Mouse (Mus musculus) hindbrain, embryonic 14.5 days (tissue): ENCODE results near the gene Actr2. TPM values are rescaled to one million over a fixed set of nuclear protein-coding genes. Genes with fewer than 3 reads are reported as not detected.
"Not testable (repeated sequence)": the region's sequence is repeated elsewhere in the genome, so short reads cannot be mapped to it uniquely, and the experiment has no call there.

Experiments
- ATAC-seq: fragments of 200-750 bp; cut with Nextera tagmentation; 2 replicates; pipeline ENCODE4 v1.8.0; 2017; ENCODE audit warnings: moderate number of reproducible peaks, mild to moderate bottlenecking, moderate TSS enrichment, moderate library complexity; ENCODE audit not compliant: low FRiP score
- DNase-seq: peaks from one replicate; pipeline ENCODE4 v3.0.0-alpha.2; 2015; ENCODE audit warnings: low spot score
- H3K27ac ChIP-seq: fragments of 300-500 bp; sonication (generic); 2 replicates; pipeline ENCODE4 v1.5.1; 2014; ENCODE audit warnings: mild to moderate bottlenecking, moderate library complexity
- H3K27me3 ChIP-seq: fragments of 300-500 bp; sonication (generic); 2 replicates; pipeline ENCODE4 v1.6.1; 2014; ENCODE audit warnings: mild to moderate bottlenecking, low read length, mixed read lengths; ENCODE audit not compliant: control insufficient read depth, insufficient read depth
- H3K36me3 ChIP-seq: fragments of 300-500 bp; sonication (generic); replicated peaks from 2 replicates; pipeline ENCODE4 v1.6.1; 2014; ENCODE audit not compliant: control insufficient read depth, insufficient read depth
- H3K4me1 ChIP-seq: fragments of 300-500 bp; sonication (generic); replicated peaks from 2 replicates; pipeline ENCODE4 v1.6.1; 2014; ENCODE audit warnings: antibody characterized with exemption, low read length, mixed read lengths; ENCODE audit not compliant: control insufficient read depth, insufficient read depth
- H3K4me2 ChIP-seq: fragments of 300-500 bp; sonication (generic); replicated peaks from 2 replicates; pipeline ENCODE4 v1.6.1; 2014; ENCODE audit warnings: mild to moderate bottlenecking, moderate library complexity
- H3K4me3 ChIP-seq: fragments of 300-500 bp; sonication (generic); replicated peaks from 2 replicates; pipeline ENCODE4 v1.5.1; 2014; ENCODE audit warnings: mild to moderate bottlenecking, low read length
- H3K9ac ChIP-seq: fragments of 300-500 bp; sonication (generic); 2 replicates; pipeline ENCODE4 v1.6.1; 2014
- H3K9me3 ChIP-seq: fragments of 300-500 bp; sonication (generic); 2 replicates; pipeline ENCODE4 v1.6.1; 2016; ENCODE audit warnings: low read length; ENCODE audit not compliant: control insufficient read depth
- WGBS: fragments of 180-500 bp; shearing (Covaris S2); extraction: QIAGEN DNeasy Blood & Tissue Kit; methylation state at CpG from one replicate; pipeline ENCODE4 v1.1.7; 2014; 5-methylcytosine and 5-hydroxymethylcytosine counted together
- polyA plus RNA-seq: library from polyadenylated mRNA; unstranded; fragments of >200 nt; fragmentation: Nextera tagmentation; extraction: Ambion mirVana; gene quantifications from 2 replicates; pipeline ENCODE4 v1.2.1, GENCODE M21; 2014

The Actr2 gene
- polyA plus RNA-seq, 1 experiment from 2014 or later: 99.6 TPM

DNA sequence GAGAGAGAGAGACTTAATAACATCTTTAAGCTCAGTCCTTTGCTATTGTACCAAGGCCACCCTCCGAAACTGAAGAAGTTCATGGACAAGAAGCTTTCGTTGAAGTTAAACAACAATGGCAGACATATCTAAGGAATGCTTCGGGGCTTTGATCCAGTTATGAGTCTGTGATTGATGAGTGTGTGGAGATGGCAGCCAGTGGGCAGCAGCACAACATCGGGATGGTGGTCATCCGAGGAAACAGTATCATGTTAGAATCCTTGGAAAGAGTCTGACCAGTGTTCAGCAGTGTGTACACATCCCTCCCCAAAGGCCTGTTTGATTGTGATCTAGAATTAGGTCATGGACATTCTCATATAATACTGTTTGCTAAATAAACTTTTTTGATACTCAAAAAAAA, 29.8 kb upstream of the Actr2 start:
- Histone ChIP-seq H3K9me3 (no peaks in the 10 kb centered on the region), H3K4me1 (no peaks in the 10 kb centered on the region), H3K4me2 (no peak overlapping the region), H3K9ac (no peak overlapping the region), H3K36me3 (no peaks in the 10 kb centered on the region), H3K27me3 (no peaks in the 10 kb centered on the region), H3K27ac (no peak overlapping the region), H3K4me3 (no peak overlapping the region)
- ATAC-seq: no peak
- DNase-seq: no peak
- 94% methylated on average over 5 of the region's 5 CpGs for WGBS

DNA sequence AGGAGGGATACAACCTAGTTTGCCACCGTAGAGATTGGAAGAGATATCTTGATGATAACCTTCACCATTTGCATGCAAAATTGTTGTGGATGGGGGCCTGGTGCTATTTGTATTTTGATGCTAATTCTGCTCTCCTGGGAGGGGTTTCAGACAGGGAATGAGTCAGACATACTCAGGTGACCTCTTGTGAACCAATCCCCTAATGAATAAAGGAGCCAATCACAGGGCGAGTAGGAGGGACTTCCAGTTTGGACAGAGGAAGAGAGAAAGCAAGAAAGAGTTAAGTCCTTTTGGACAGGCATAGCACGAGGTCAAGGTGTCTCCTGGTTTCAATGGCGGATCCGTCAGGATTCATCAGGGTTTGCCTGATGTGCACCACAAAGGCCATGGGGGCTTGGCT, 27.6 kb upstream of the Actr2 start:
- Histone ChIP-seq H3K27me3 (no peaks in the 10 kb centered on the region), H3K36me3 (no peaks in the 10 kb centered on the region), H3K4me2 (no peak overlapping the region), H3K4me1 (no peaks in the 10 kb centered on the region), H3K9ac (no peak overlapping the region), H3K27ac (no peak overlapping the region), H3K4me3 (no peak overlapping the region), H3K9me3 (no peaks in the 10 kb centered on the region)
- WGBS: 83% methylated on average over 5 of the region's 5 CpGs
- DNase-seq: no peak
- ATAC-seq: no peak

DNA sequence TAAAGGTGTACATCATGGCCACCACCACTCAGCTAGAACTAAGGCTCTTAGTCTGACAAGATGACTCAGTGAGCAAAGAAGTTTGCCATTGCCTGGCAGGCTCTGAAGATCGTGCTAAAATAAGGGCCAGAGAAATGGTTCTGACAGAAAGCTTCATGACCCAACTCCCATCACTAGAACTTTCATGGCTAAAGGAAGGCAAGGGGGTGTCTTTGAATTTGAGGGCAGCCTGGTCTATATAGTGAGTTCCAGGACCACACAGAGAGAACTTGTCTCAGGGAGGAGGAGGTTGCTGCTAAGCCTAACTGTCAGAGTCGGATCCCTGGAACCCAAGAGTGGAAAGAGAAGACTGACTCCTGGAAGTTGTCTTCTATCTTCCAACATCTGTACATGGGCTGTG, 27.0 kb upstream of the Actr2 start:
- Histone ChIP-seq H3K9ac (no peak overlapping the region), H3K4me2 (no peak overlapping the region), H3K27me3 (no peaks in the 10 kb centered on the region), H3K4me1 (no peaks in the 10 kb centered on the region), H3K4me3 (no peak overlapping the region), H3K9me3 (no peaks in the 10 kb centered on the region), H3K27ac (no peak overlapping the region), H3K36me3 (no peaks in the 10 kb centered on the region)
- ATAC-seq: no peak
- no peak for DNase-seq
- 99% methylated on average over 2 of the region's 2 CpGs for WGBS

DNA sequence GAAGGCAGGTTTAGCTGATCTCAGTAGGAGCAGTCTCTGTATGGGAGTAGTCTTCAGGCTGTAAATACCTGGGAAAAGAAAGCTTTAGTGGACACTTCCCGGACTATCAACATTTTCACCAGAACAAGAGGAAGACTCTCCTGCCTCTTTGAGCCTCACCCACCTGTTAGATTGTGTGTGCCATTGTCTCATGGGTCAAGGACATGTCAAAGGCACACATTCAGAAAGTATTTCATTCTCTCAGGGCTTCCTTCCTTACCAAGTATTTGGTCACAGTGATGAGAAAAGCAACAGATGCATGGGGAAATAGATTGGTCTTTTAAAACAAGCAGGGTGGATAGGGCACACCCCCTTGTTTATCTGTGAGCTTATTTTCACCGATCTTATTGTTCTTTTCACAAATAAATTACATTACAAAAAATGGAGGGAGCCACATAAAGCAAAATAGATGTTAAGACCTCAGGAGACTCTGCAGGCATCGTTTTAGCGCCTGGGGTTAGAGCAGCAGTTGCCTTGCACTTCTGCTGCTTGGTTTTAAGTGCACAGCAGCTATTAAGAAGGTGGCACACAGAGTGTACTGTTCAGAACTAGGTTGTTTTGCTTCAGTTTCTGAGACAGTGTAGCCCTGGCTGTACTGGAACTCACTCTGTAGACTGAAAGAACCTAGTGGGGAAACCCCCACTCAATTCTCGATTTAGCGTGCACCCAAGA, 25.9 kb upstream of the Actr2 start:
- ATAC-seq (no peak), DNase-seq (no peak)
- Histone ChIP-seq H3K27me3 (no peaks in the 10 kb centered on the region), H3K27ac (no peak overlapping the region), H3K4me3 (no peak overlapping the region), H3K36me3 (no peaks in the 10 kb centered on the region), H3K9ac (no peak overlapping the region), H3K4me2 (no peak overlapping the region), H3K9me3 (no peaks in the 10 kb centered on the region), H3K4me1 (no peaks in the 10 kb centered on the region)
- WGBS: 95% methylated on average over 6 of the region's 6 CpGs

DNA sequence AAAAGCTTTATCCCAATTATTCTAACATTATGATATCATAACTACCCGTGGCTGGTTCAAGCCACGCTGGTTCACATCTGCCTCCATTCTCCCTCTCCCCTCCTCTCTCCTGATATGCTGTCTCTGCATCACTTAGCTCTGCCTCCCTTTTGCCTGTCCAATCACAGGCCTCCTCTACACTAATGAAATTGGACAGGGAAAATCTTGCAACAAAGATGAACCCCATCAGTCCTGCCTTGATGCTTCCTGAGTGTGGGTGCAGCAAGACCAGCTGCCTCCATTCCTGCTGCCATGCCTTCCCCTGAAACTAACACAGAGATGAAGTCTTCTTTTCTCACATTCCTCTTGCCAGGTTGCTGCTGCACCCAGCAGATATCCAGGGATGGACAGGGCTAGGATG, 25.2 kb upstream of the Actr2 start:
- Histone ChIP-seq H3K9me3 (no peaks in the 10 kb centered on the region), H3K27me3 (no peaks in the 10 kb centered on the region), H3K4me3 (no peak overlapping the region), H3K4me2 (no peak overlapping the region), H3K4me1 (no peaks in the 10 kb centered on the region), H3K9ac (no peak overlapping the region), H3K27ac (no peak overlapping the region), H3K36me3 (no peaks in the 10 kb centered on the region)
- WGBS: 82% methylated on average over 2 of the region's 2 CpGs
- DNase-seq (no peak), ATAC-seq (no peak)

DNA sequence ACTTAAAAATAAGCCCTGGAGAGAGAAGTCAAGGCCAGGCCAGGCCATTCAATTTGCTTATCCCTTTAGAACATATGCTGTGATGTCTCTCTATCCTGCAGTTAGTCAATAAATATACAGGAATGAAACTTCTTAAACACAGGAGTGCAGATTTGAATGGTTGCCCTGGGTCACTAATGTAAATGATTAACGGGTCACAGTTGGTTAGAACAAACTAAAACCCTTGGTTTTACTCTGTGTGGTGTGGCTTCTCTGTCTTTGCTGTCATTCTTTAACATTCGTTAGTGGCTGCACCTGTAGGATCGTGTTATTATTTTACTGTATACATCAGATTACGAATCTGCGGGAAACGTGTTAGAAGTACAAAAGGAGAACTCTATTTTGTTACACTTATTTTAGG, 23.6 kb upstream of the Actr2 start:
- H3K36me3 ChIP-seq: no peaks in the 10 kb centered on the region
- H3K9me3 ChIP-seq: no peaks in the 10 kb centered on the region
- DNase-seq: no peak
- no peak for ATAC-seq
- H3K9ac ChIP-seq: no peak overlapping the region
- H3K27me3 ChIP-seq: no peaks in the 10 kb centered on the region
- H3K4me1 ChIP-seq: no peaks in the 10 kb centered on the region
- no peak overlapping the region for H3K4me3 ChIP-seq
- H3K4me2 ChIP-seq: no peak overlapping the region
- H3K27ac ChIP-seq: no peak overlapping the region
- 78% methylated on average over 6 of the region's 6 CpGs for WGBS

DNA sequence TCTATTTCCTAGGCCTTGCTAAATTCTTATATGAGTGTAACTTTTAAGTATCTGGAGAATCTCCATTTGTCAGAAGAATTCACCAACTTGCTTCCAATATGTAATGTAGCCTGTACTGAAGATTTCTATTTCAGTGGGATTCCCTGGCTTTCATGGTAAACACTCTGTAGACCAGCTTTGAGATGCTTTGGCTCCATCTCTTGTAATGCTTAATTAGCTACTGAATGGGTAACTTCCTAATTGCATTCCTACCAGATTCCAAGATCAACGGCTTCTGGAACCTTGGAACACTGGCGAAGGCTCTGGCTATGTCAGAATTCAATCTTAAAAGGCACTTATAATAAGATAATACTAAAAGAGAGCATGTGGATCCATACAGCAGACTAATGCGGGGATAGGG, 22.2 kb upstream of the Actr2 start:
- ATAC-seq, H3K4me2 ChIP-seq, H3K27ac ChIP-seq, H3K9ac ChIP-seq, DNase-seq, H3K36me3 ChIP-seq, H3K27me3 ChIP-seq, H3K4me1 ChIP-seq, H3K4me3 ChIP-seq, H3K9me3 ChIP-seq: not testable (repeated sequence)
- WGBS: 59% methylated on average over 3 of the region's 3 CpGs

DNA sequence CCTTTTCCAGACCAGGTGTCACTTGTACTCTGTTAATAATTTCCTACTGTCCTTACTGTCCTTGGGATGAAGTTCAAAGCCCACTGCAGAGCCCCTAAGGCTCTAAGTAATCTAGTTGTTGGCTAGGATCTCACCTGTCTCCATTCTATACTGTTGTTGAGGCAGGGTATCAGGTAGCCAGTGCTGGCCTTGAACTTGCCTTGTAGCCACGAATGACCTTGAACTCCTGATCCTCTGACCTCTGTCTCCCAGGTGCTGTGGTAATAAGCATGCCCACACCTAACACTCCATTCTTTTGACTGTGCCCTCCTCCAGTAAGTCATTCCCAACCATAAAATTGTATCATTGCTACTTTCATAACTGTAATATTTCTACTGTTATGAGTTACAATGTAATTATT, 21.0 kb upstream of the Actr2 start:
- no peaks in the 10 kb centered on the region for H3K4me1 ChIP-seq
- H3K4me3 ChIP-seq: no peak overlapping the region
- WGBS: 73% methylated on average over 1 of the region's 1 CpGs
- DNase-seq: no peak
- no peak for ATAC-seq
- H3K36me3 ChIP-seq: no peaks in the 10 kb centered on the region
- H3K27ac ChIP-seq: no peak overlapping the region
- H3K9me3 ChIP-seq: no peaks in the 10 kb centered on the region
- H3K9ac ChIP-seq: no peak overlapping the region
- no peak overlapping the region for H3K4me2 ChIP-seq
- H3K27me3 ChIP-seq: no peaks in the 10 kb centered on the region

DNA sequence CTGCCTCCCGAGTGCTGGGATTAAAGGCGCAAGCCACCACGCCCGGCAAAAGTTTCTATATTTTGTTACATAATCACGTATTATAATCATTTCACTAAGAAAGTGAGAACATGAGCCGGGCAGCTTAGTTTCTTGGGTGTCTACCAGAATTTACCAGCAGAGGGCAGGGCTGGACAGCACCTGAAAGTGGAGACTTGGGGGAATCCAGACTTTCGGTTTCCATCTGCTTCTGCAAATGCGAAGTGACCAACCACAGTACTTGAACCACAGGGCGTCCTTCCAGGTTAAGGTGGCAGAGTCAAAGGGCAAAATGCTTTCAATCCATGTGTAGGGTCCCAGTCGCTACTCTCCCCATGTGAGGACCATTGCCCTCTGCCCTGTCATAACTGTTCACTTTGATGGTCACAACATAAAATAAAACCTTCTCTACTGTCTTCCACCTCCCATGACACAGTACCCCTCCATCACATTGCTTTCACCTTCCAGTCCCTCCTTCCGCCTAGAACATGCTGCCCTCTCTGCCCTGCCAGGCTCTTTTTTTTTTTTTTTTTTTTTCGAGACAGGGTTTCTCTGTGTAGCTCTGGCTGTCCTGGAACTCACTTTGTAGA, 20.3 kb upstream of the Actr2 start:
- H3K9me3 ChIP-seq: no peaks in the 10 kb centered on the region
- no peak overlapping the region for H3K4me2 ChIP-seq
- no peak overlapping the region for H3K9ac ChIP-seq
- no peaks in the 10 kb centered on the region for H3K36me3 ChIP-seq
- no peaks in the 10 kb centered on the region for H3K4me1 ChIP-seq
- no peaks in the 10 kb centered on the region for H3K27me3 ChIP-seq
- H3K4me3 ChIP-seq: no peak overlapping the region
- DNase-seq: peak; percentile 74
- H3K27ac ChIP-seq: no peak overlapping the region
- 45% methylated on average over 11 of the region's 12 CpGs for WGBS
- no peak for ATAC-seq
